Mouse (Mus musculus) cerebellum, adult 9-11 months (tissue): ENCODE measurements around the gene Fgf22.

Experiments
- DNase-seq: peaks from one replicate; pipeline ENCODE4 v3.0.0; 2022

The Fgf22 gene

DNA sequence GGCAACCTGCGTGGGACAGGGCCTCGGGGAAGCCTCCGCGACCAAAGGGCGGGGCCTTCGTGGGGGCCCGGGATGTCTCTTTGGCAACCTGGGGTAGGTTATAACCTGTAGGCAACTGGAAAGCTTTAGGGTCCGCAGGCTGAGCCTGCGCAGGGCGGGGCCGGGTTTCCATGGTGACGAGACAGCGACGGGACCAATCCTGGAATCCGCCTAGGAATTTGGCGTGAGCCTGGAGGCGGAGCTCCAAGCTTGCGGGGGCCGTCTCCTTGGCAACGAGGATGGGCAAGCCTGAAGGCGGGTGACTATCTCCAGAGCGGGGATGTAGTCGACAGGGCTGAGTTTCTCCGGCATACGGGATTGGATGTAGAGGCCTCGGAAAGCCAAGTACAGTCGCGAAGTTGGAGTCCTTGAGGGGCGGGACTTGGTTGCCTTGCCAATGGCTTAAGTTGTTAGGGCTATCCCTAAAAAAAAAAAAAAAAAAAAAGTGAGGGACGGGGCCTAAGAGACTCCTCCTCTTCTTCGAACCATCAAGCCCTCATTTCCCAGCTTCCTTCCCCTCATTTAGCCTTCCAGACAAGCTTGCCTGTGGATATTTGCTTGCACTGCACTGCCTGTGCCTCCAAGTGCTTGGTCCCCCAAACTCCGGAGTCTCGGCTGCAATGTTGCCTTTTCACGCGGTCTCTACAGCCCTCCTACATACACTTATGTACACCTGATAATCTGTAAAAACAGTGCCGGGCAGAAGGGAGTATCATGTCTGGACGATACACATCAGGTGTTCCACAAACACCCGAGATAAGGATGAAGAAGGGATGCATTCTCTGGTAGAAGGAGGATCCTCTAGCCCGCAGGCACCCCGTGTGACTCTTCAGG lies 12.7 kb downstream of the Fgf22 start:
- peak; percentile 96 for DNase-seq

DNA sequence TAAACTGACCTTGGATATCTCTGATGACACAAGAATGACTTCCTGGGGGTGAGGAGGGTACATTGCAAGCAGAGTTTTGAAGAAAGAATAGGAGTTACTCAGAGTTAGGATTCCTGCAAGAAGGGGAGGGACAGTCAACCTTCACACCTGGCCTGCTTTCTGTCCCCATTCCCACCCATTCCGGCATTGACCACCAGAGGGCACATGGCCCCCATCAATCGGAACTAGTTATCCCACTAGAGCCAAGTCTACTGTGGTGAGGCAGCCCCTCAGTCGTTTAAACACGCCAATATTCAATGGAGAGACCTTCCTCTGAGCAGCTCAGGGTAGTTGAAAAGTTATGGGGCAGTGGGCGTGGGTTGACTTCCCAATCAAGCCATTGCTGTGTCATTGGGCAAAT lies 13.5 kb downstream of the Fgf22 start:
- peak; percentile 81 for DNase-seq

GRCm38 (mm10) chr10:79769329-79769728 lies 14.5 kb downstream of the Fgf22 start:
- no peak for DNase-seq

GRCm38 (mm10) chr10:79772320-79772719 lies 17.4 kb downstream of the Fgf22 start:
- DNase-seq: no peak

DNA sequence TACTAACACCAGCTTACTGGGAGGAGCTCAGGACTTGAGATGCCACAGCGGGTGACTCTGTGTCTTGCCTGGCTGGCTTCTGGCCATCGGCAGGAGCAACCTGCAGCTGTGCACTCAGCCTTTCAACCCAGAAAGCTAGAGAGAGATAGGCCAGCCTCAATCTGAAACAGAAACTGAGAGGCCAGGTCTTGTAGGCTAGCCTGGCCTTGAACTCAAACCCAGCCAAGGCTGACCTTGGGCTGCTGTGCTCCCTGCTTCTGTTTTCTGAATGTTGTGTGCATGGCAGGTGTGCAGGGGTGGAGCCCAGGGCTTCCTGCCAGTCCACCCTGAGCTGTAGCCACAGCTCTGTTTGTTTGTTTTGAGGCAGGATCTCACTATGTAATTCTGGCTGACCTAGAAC lies 18.3 kb downstream of the Fgf22 start:
- no peak for DNase-seq

- DNase-seq: no peak
Measured at GRCm38 (mm10) chr10:79774486-79775279, 19.8 kb downstream of the Fgf22 start.

- DNase-seq: no peak
Measured at GRCm38 (mm10) chr10:79777103-79777531, 22.2 kb downstream of the Fgf22 start, which contains the start of gene Fstl3. Gene Fstl3, plus strand, starts transcription at chr10:79777272.

DNA sequence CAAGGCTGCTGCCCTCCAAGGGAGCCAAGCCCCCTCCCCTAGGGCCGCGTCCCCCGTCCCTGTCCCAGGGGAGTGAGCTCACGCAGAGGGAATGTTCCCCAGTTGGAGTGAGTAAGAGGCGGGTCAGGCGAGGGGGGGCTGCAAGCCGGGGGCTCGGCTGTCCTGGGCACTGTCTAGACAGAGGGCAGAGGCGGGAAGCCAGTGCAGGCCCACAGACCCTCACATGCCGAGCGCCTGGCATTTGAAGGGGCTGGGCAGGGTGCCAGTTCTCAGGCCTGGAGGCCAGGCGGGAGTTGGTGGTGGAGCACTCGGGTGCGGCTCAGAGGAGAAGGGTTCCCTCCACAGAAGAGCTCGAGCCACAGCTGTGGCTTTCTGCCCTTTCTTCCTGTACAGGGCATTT lies 23.1 kb downstream of the Fgf22 start:
- DNase-seq: peak; percentile 72

DNA sequence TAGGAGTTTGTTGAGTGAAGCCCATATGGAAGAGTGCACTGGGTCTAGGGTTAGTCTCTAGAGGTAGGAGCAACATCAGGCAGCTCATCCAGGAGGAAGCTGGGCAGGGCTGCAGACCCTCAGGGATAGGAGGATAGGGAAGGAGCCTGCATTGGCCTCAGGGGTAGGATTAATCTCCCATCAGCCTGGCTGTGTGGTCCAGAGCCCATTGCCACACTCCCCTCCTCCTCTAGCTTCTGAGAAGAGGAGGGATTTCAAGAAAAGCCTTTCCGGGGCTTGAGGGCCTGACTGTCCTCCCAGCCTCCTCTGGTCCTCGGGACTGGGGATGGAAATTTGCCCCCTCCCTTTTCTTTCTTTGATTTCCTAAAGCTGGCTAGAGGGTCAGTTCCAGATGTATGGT lies 24.3 kb downstream of the Fgf22 start:
- DNase-seq: no peak

DNA sequence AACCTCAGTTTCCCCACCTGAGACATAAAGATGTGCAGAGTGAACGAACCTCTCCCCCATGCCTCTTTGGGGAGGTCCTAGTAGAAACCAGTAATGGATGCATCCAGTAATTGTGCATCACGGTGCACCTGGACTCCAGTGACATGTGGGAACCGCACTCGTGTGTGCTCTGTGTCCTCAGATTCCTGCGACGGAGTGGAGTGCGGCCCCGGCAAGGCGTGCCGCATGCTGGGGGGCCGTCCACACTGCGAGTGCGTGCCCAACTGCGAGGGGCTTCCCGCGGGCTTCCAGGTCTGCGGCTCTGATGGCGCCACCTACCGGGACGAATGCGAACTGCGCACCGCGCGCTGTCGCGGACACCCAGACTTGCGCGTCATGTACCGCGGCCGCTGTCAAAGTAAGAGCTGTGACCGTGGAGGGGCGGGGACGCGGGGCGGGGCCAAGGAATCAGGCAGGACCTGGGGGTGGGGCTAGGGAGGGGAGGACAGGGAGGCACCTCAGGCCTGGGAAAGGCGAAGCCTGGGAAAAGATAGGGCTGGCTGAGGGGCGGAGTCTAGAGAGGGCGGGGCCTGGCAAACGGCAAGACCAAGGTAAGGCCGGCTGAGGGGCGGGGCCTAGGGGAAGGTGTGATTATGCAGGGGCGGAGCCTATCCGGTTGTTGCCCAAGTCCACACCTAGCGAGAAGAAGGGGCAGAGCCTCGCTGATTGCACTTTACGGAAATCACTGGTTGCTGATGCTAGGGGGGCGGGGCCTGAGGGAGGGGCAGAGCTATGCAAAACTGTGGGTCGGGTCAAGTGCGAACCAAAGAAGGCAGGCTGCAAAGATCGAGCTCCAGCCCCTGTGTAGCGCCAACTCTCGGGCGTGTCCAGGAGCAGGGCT lies 25.1 kb downstream of the Fgf22 start:
- peak; percentile 99 for DNase-seq

GRCm38 (mm10) chr10:79780664-79781015 lies 25.8 kb downstream of the Fgf22 start:
- DNase-seq: no peak

- DNase-seq: no peak
Measured at GRCm38 (mm10) chr10:79781139-79781538, 26.3 kb downstream of the Fgf22 start.

DNA sequence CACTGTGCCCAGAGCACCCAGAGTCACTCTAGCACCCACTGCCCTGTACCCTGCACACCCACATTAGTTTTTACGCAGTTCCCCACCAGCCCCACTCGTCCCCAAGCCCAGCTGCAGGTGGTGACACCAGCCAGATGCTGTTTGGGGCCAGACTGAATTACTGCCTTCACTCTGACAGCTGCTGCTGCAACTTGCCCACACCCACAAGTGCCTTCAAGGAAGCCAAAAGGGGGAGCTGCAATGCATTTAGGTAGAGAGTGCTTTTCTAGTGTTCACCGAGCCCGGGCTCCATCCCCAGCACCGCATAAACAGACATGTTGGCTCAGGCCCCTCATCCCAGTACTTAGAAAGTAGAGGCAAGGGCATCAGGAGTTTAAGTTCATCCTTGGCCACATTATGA lies 27.1 kb downstream of the Fgf22 start:
- DNase-seq: no peak

- no peak for DNase-seq
Measured at GRCm38 (mm10) chr10:79783050-79783449, 28.2 kb downstream of the Fgf22 start.

DNA sequence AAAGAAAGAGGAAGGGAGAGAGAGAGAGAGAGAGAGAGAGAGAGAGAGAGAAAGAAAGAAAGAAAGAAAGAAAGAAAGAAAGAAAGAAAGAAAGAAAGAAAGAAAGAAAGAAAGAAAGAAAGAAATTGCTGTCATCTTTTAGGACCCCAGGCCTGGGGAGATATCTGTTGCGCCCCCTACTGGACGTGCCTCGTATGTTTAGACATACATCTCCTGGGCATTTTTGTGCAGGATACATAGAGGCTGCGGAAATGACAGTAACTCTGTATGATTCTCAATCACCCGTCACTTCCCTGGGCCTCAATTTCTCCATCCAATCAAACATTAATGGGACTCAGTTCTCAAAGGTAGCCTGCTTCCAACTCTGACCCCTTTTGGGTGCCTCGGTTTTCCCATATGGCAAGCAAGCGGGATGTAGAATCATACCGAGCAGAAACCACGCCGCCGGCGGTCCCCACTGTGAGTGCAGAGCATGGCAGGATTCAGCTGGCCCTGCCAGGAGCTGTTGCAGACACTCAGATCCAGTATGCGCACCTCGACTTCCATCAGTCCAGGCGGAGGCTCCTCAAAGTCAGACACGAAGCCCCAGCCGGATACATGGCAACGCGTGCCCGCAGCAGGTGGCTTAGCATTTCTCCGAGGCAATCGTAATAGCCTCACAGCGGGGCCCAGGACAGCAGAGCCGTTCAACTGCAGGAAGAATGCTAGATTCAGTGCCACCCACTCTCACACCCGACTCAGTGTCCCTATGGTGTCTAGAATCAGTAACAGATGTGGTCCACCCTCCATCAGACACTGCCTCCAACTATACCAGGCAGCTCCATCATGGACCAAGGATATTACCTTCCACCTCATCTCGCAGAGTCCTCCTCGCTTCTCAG lies 29.3 kb downstream of the Fgf22 start:
- no peak for DNase-seq

GRCm38 (mm10) chr10:79788386-79789158 lies 33.7 kb downstream of the Fgf22 start:
- DNase-seq: no peak

DNA sequence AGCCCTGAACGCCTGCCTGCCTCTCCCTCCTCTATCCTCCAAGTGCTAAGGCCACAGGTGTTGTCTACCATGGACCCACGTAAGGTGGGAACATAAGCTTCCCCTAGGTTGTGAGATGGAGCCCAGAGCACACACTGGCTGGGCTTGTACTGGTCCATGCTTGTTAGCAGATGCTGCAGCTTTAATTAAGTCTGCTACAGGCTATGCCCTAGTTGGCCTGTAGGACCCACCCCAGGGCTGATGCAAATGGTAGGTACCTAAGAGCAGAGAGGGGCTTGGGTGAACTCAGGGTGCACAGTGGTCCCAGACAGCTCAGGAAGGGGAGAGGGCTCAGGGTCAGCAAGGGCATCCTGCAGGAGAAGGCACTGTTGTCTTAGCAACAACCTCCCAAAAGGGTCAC lies 34.7 kb downstream of the Fgf22 start:
- DNase-seq: no peak

DNA sequence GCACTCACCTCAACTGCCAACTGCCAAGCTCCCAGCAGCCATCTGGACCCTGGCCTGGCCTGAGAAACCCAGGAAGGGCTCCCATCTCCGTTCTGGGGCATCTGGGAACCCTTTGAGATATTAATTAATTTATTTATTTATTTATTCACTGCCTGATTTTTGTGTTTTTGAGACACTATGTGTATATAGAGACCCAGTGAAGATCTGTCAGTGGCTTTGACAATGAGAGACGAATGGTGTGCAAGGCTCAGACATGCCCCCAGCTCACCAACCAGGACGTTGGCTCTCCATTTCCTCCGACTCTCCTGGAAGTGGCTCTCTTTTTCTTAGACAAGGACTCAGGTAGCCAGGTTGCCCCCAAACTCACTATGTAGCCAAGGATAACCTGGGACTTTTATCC lies 36.0 kb downstream of the Fgf22 start, which contains the start of gene Prss57:
Gene Prss57 (minus strand): TSS at position 101 of the 400 bp plus-strand sequence.
- no peak for DNase-seq

- no peak for DNase-seq
Measured at GRCm38 (mm10) chr10:79792339-79793040, 37.6 kb downstream of the Fgf22 start.

DNA sequence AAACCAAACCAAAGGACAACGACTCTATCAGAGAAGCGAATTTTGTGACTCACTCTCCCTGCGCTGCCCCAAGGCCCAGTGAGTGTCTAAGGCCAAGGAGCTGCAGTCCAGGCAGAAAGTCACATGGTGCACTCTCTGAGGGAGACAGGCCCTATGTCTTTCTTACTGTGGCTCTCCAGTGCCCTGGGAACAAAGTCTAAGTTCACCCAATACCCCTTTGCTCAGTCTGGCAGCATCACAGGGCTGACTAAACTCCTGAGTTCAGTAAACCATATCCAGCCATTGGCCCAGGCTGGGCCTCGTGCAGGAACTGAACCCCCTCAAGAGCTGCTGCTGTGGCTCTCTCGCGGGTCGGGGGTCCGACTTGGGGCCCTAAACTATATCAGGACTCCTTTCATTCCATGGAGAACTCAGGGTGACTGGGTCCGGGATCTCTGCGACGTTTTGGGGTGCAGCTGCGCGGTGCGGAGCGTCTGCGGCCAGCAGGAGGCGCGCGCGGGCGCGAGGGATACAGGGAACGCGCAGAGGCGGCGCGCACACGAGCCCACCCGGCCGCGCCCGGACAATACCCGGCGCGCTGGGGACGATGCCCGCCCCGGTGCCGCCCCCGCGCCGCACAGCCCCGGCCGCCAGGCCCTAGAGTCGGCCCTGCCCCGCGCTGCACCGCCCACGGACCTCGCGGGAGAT lies 38.3 kb downstream of the Fgf22 start, which contains the start of gene Palm:
Gene Palm (plus strand): TSS at position 522 of the 687 bp plus-strand sequence.
- DNase-seq: no peak
